Mouse (Mus musculus) stomach, postnatal 0 days (tissue): ENCODE measurements around the gene BC052040. TPM values are rescaled to one million over a fixed set of nuclear protein-coding genes. Genes with fewer than 3 reads are reported as not detected.
A peak's percentile ranks its signal among the peaks of the same experiment; 100 is the strongest.

Source experiments
- ATAC-seq: fragments of 200-750 bp; cut with Nextera tagmentation; 2 replicates; pipeline ENCODE4 v1.8.0; 2017; ENCODE audit not compliant: low FRiP score, low TSS enrichment
- DNase-seq: peaks from one replicate; pipeline ENCODE4 v3.0.0-alpha.2; 2016; ENCODE audit warnings: low spot score
- H3K27ac ChIP-seq: fragments of 300-500 bp; sonication (generic); replicated peaks from 2 replicates; pipeline ENCODE4 v1.5.1; 2014; ENCODE audit warnings: mild to moderate bottlenecking, control low read depth
- H3K27me3 ChIP-seq: fragments of 300-500 bp; sonication (generic); 2 replicates; pipeline ENCODE4 v1.6.1; 2014; ENCODE audit warnings: low read length; ENCODE audit not compliant: control insufficient read depth, insufficient read depth
- H3K36me3 ChIP-seq: fragments of 300-500 bp; sonication (generic); 2 replicates; pipeline ENCODE4 v1.6.1; 2014; ENCODE audit warnings: low read length, mixed read lengths; ENCODE audit not compliant: control insufficient read depth, insufficient read depth
- H3K4me1 ChIP-seq: fragments of 300-500 bp; sonication (generic); replicated peaks from 2 replicates; pipeline ENCODE4 v1.6.1; 2014; ENCODE audit warnings: antibody characterized with exemption; ENCODE audit not compliant: control insufficient read depth, insufficient read depth
- H3K4me2 ChIP-seq: fragments of 300-500 bp; sonication (generic); replicated peaks from 2 replicates; pipeline ENCODE4 v1.6.1; 2014; ENCODE audit warnings: low read depth, mild to moderate bottlenecking, control low read depth, moderate library complexity
- H3K4me3 ChIP-seq: fragments of 300-500 bp; sonication (generic); 2 replicates; pipeline ENCODE4 v1.5.1; 2014; ENCODE audit warnings: low read depth, low read length, control low read depth
- H3K9ac ChIP-seq: fragments of 300-500 bp; sonication (generic); 2 replicates; pipeline ENCODE4 v1.6.1; 2014; ENCODE audit warnings: mild to moderate bottlenecking, low read length, control low read depth, mixed read lengths
- H3K9me3 ChIP-seq: fragments of 300-500 bp; sonication (generic); 2 replicates; pipeline ENCODE4 v1.6.1; 2016; ENCODE audit warnings: low read length; ENCODE audit not compliant: control insufficient read depth
- CTCF ChIP-seq: IDR thresholded peaks from 2 replicates; pipeline ENCODE4 v1.5.1; 2016; ENCODE audit warnings: antibody characterized with exemption, low read depth, mild to moderate bottlenecking, moderate library complexity
- EP300 ChIP-seq: optimal IDR thresholded peaks from 2 replicates; pipeline ENCODE3; 2016; ENCODE audit warnings: antibody characterized with exemption
- WGBS: fragments of 180-500 bp; shearing (Covaris S2); extraction: QIAGEN DNeasy Blood & Tissue Kit; methylation state at CpG from one replicate; pipeline ENCODE4 v1.1.7; 2014; 5-methylcytosine and 5-hydroxymethylcytosine counted together
- polyA plus RNA-seq: library from polyadenylated mRNA; unstranded; fragments of >200 nt; fragmentation: Nextera tagmentation; extraction: Ambion mirVana; gene quantifications from 2 replicates; pipeline ENCODE4 v1.2.1, GENCODE M21; 2015

Gene BC052040
- polyA plus RNA-seq, 1 experiment from 2014 or later = 3.8 TPM

- Histone ChIP-seq H3K27ac (no peak overlapping the region), H3K27me3 (no peaks in the 10 kb centered on the region), H3K4me1 (no peaks in the 10 kb centered on the region), H3K9ac (no peak overlapping the region), H3K36me3 (0 out of 2 replicates have a peak, but pooled peaks cover 2% of the 10 kb centered on the region), H3K9me3 (no peaks in the 10 kb centered on the region), H3K4me2 (no peak overlapping the region), H3K4me3 (no peak overlapping the region)
- 66% methylated on average over 5 of the region's 5 CpGs for WGBS
- TF ChIP-seq EP300 (no peak), CTCF (no peak)
- no peak for ATAC-seq
- DNase-seq = no peak
Observed at GRCm38 (mm10) chr2:115631031-115631434, 49.5 kb downstream of the BC052040 start.

- H3K27ac ChIP-seq = no peak overlapping the region
- H3K4me2 ChIP-seq = no peak overlapping the region
- ATAC-seq (no peak), DNase-seq (no peak)
- WGBS = 94% methylated on average over 4 of the region's 4 CpGs
- H3K36me3 ChIP-seq = 0 out of 2 replicates have a peak, but pooled peaks cover 2% of the 10 kb centered on the region
- no peaks in the 10 kb centered on the region for H3K9me3 ChIP-seq
- TF ChIP-seq CTCF (peak; percentile 51), EP300 (no peak)
- no peaks in the 10 kb centered on the region for H3K4me1 ChIP-seq
- no peak overlapping the region for H3K9ac ChIP-seq
- H3K27me3 ChIP-seq = no peaks in the 10 kb centered on the region
- H3K4me3 ChIP-seq = no peak overlapping the region
Observed at GRCm38 (mm10) chr2:115631826-115632225, 50.3 kb downstream of the BC052040 start.

GRCm38 (mm10) chr2:115650203-115650602 lies 68.7 kb downstream of the BC052040 start:
- H3K4me1 ChIP-seq = no peaks in the 10 kb centered on the region
- H3K27ac ChIP-seq = no peak overlapping the region
- no peak for TF ChIP-seq CTCF
- TF ChIP-seq EP300 = no peak
- no peak overlapping the region for H3K4me2 ChIP-seq
- DNase-seq (no peak), ATAC-seq (no peak)
- H3K36me3 ChIP-seq = no peaks in the 10 kb centered on the region
- H3K27me3 ChIP-seq = no peaks in the 10 kb centered on the region
- H3K9me3 ChIP-seq = no peaks in the 10 kb centered on the region
- 87% methylated on average over 2 of the region's 2 CpGs for WGBS
- no peak overlapping the region for H3K9ac ChIP-seq
- no peak overlapping the region for H3K4me3 ChIP-seq

- Histone ChIP-seq H3K27me3 (no peaks in the 10 kb centered on the region), H3K36me3 (no peaks in the 10 kb centered on the region), H3K9me3 (no peaks in the 10 kb centered on the region), H3K4me2 (no peak overlapping the region), H3K27ac (no peak overlapping the region), H3K4me3 (no peak overlapping the region), H3K4me1 (no peaks in the 10 kb centered on the region), H3K9ac (no peak overlapping the region)
- DNase-seq (no peak), ATAC-seq (no peak)
- WGBS = 83% methylated on average over 8 of the region's 8 CpGs
- no peak for TF ChIP-seq EP300
- no peak for TF ChIP-seq CTCF
Observed at GRCm38 (mm10) chr2:115659712-115660111, 78.2 kb downstream of the BC052040 start.

- DNase-seq (no peak), ATAC-seq (no peak)
- no peak overlapping the region for H3K4me3 ChIP-seq
- H3K4me2 ChIP-seq = no peak overlapping the region
- H3K36me3 ChIP-seq = no peaks in the 10 kb centered on the region
- no peak overlapping the region for H3K27ac ChIP-seq
- H3K9ac ChIP-seq = no peak overlapping the region
- 83% methylated on average over 6 of the region's 6 CpGs for WGBS
- no peaks in the 10 kb centered on the region for H3K4me1 ChIP-seq
- H3K27me3 ChIP-seq = no peaks in the 10 kb centered on the region
- TF ChIP-seq CTCF = no peak
- TF ChIP-seq EP300 = no peak
- no peaks in the 10 kb centered on the region for H3K9me3 ChIP-seq
Observed at GRCm38 (mm10) chr2:115660213-115661120, 79.0 kb downstream of the BC052040 start.

GRCm38 (mm10) chr2:115667516-115667915 lies 86.0 kb downstream of the BC052040 start:
- Histone ChIP-seq H3K9me3 (no peaks in the 10 kb centered on the region), H3K27me3 (no peaks in the 10 kb centered on the region), H3K27ac (no peak overlapping the region), H3K4me2 (no peak overlapping the region), H3K36me3 (0 out of 2 replicates have a peak, but pooled peaks cover 3% of the 10 kb centered on the region), H3K4me3 (no peak overlapping the region), H3K4me1 (no peaks in the 10 kb centered on the region), H3K9ac (no peak overlapping the region)
- no peak for DNase-seq
- TF ChIP-seq EP300 (no peak), CTCF (no peak)
- no peak for ATAC-seq
- WGBS = 94% methylated on average over 2 of the region's 2 CpGs
